Mouse (Mus musculus) MEL (cell line): ENCODE measurements at regions not wholly inside any gene's neighbourhood (a gene's known extent, or its start where the extent isn't known, plus 50 kb on each side); places are given as distances from the start of the nearest gene placed in this dataset.

Experiments
- BHLHE40 ChIP-seq: IDR thresholded peaks from 2 replicates; pipeline ENCODE4 v1.6.1; 2012; ENCODE audit warnings: low read depth, mild to moderate bottlenecking, inconsistent platforms, low read length, improper control_type of control experiment, borderline replicate concordance
- CTCF ChIP-seq, 3 experiments: IDR thresholded peaks in 2 of 3; conservative IDR thresholded peaks in 1 of 3; 2 replicates each; pipeline ENCODE4 v1.5.1; 2011 to 2012; ENCODE audit warnings: low read length in 3 of 3, low read depth in 2 of 3, mild to moderate bottlenecking in 2 of 3, improper control_type of control experiment in 1 of 3, inconsistent platforms in 1 of 3, mixed read lengths in 1 of 3, moderate library complexity in 1 of 3; ENCODE audit not compliant: control insufficient read depth in 1 of 3, insufficient read depth in 1 of 3, poor library complexity in 1 of 3, severe bottlenecking in 1 of 3
- EP300 ChIP-seq, 2 experiments: IDR thresholded peaks; 2 replicates each; pipeline ENCODE4 v1.6.1; 2011; ENCODE audit warnings: improper control_type of control experiment in 2 of 2, low read length in 2 of 2, low read depth in 1 of 2, mild to moderate bottlenecking in 1 of 2
- MXI1 ChIP-seq: IDR thresholded peaks from 2 replicates; pipeline ENCODE4 v1.6.1; 2011; ENCODE audit warnings: mild to moderate bottlenecking, low read depth, low read length, improper control_type of control experiment
- RCOR1 ChIP-seq: IDR thresholded peaks from 2 replicates; pipeline ENCODE4 v1.6.1; 2012; ENCODE audit warnings: low read depth, mild to moderate bottlenecking, inconsistent platforms, low read length, improper control_type of control experiment
- USF2 ChIP-seq, 2 experiments: IDR thresholded peaks; 2 replicates each; pipeline ENCODE4 v1.6.1; 2011 to 2012; ENCODE audit warnings: improper control_type of control experiment in 2 of 2, low read length in 2 of 2, borderline replicate concordance in 1 of 2, inconsistent platforms in 1 of 2, low read depth in 1 of 2, mild to moderate bottlenecking in 1 of 2; ENCODE audit not compliant: insufficient read depth in 1 of 2
- ZC3H11A ChIP-seq: IDR thresholded peaks from 2 replicates; pipeline ENCODE4 v1.6.1; 2012; ENCODE audit warnings: low read depth, mild to moderate bottlenecking, inconsistent platforms, low read length, improper control_type of control experiment

DNA sequence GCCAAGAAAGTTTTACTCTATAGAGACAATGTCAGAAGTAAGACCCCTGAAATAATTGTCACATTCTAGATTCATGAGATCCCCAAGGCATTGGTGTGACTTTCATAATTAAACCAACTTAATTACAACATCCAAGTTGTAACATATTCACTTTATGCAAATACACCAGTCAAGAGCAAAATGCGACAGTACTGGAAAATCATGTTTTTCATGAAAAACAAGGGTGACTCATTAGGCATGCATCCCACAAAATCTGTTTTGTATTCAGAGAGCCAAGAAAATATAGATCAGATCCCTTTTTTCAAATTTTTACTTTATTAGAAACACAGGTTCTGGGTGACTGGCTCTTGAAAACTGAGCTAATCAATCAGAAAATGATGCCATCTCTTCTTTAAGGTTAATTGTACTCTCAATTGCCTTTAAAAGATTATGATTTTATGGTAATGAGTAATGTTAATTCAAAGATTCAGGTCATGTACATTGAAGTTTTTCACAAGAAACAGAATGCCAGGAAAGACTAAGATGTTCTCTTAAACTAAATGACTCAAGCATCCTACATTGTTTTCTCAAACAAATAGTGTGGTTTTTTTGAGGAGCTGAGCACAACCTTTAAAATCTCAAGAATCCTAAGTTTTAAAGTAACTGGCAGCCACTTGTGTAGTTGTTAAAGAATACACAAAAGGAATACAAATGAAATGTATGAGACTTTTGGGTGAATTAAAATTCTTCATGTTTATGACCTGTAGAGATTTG, 259.2 kb upstream of the 2610001J05Rik start:
- TF ChIP-seq EP300 (IDR thresholded peaks at IDR 0.05; ENCODE audit: low read depth in 1 of 2, low read length in 2 of 2) = no peak
- no peak for TF ChIP-seq BHLHE40
- no peak for TF ChIP-seq MXI1
- no peak for TF ChIP-seq CTCF (IDR thresholded peaks at IDR 0.05 in 2 of 3, conservative IDR thresholded peaks at IDR 0.05 in 1 of 3; ENCODE audit: control insufficient read depth in 1 of 3, insufficient read depth in 1 of 3, low read depth in 2 of 3, low read length in 3 of 3, poor library complexity in 1 of 3, severe bottlenecking in 1 of 3)
- TF ChIP-seq ZC3H11A = no peak
- no peak for TF ChIP-seq USF2 (IDR thresholded peaks at IDR 0.05; ENCODE audit: borderline replicate concordance in 1 of 2, insufficient read depth in 1 of 2, low read depth in 1 of 2, low read length in 2 of 2)
- TF ChIP-seq RCOR1 = no peak
